Mouse (Mus musculus) intestine, embryonic 15.5 days (tissue): ENCODE data around the gene Nphs1. TPM values are rescaled to one million over a fixed set of nuclear protein-coding genes. Genes with fewer than 3 reads are reported as not detected.

ENCODE experiments used
- ATAC-seq: fragments of 200-750 bp; cut with Nextera tagmentation; 2 replicates; pipeline ENCODE4 v1.8.0; 2017; ENCODE audit warnings: moderate TSS enrichment, moderate library complexity
- H3K27ac ChIP-seq: fragments of 300-500 bp; sonication (generic); 2 replicates; pipeline ENCODE4 v1.5.1; 2015; ENCODE audit warnings: mild to moderate bottlenecking, inconsistent platforms
- H3K27me3 ChIP-seq: fragments of 300-500 bp; sonication (generic); replicated peaks from 2 replicates; pipeline ENCODE4 v1.6.1; 2015; ENCODE audit warnings: inconsistent platforms
- H3K36me3 ChIP-seq: fragments of 300-500 bp; sonication (generic); 2 replicates; pipeline ENCODE4 v1.6.1; 2015; ENCODE audit warnings: inconsistent platforms
- H3K4me1 ChIP-seq: fragments of 300-500 bp; sonication (generic); replicated peaks from 2 replicates; pipeline ENCODE4 v1.6.1; 2015; ENCODE audit warnings: inconsistent platforms
- H3K4me2 ChIP-seq: fragments of 300-500 bp; sonication (generic); replicated peaks from 2 replicates; pipeline ENCODE4 v1.6.1; 2015; ENCODE audit warnings: mild to moderate bottlenecking, inconsistent platforms
- H3K4me3 ChIP-seq: fragments of 300-500 bp; sonication (generic); replicated peaks from 2 replicates; pipeline ENCODE4 v1.5.1; 2015; ENCODE audit warnings: inconsistent platforms
- H3K9ac ChIP-seq: fragments of 300-500 bp; sonication (generic); 2 replicates; pipeline ENCODE4 v1.6.1; 2015; ENCODE audit warnings: inconsistent platforms
- H3K9me3 ChIP-seq: fragments of 300-500 bp; sonication (generic); 2 replicates; pipeline ENCODE4 v1.6.1; 2016; ENCODE audit warnings: inconsistent platforms
- WGBS: fragments of 180-500 bp; shearing (Covaris S2); methylation state at CpG from one replicate; pipeline ENCODE4 v1.1.7; 2015; 5-methylcytosine and 5-hydroxymethylcytosine counted together
- polyA plus RNA-seq: library from polyadenylated mRNA; unstranded; fragments of >200 nt; fragmentation: Nextera tagmentation; extraction: Ambion mirVana; gene quantifications from 2 replicates; pipeline ENCODE4 v1.2.1, GENCODE M21; 2015

Nphs1 gene
- polyA plus RNA-seq, 1 experiment from 2014 or later = 1.3 TPM

DNA sequence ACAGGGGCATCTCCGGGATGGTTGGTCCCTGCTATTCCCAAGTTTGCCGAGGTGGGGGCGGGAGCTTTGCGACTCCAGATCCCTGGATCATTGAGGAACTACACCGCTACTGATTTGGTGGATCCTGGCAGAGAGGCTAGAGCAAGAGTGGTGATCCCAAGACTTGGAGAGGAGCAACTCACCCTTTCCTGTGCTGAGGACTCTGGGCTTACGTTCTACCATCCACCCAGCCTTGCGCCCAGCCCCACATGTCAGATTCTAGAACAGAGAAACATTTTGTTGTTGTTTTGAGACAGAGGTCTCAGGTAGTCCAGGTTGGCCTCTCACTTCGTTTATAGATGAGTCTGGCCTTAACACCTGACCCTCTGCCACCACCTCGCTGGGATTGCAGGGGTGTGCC is 35.6 kb upstream of the Nphs1 start:
- WGBS = 10% methylated on average over 9 of the region's 9 CpGs
- Histone ChIP-seq H3K9ac (peak overlapping the region; percentile 53), H3K4me2 (peak overlapping the region; percentile 87), H3K27ac (peak overlapping the region; percentile 38; the same call in 1 of the 2 replicates), H3K4me1 (peaks cover 13% of the 10 kb centered on the region; the same call in 1 of the 2 replicates), H3K4me3 (peak overlapping the region; percentile 52), H3K27me3 (no peaks in the 10 kb centered on the region), H3K36me3 (peaks cover 4% of the 10 kb centered on the region; the same call in 1 of the 2 replicates), H3K9me3 (no peaks in the 10 kb centered on the region; the same call in 1 of the 2 replicates)
- peak; percentile 32 for ATAC-seq

DNA sequence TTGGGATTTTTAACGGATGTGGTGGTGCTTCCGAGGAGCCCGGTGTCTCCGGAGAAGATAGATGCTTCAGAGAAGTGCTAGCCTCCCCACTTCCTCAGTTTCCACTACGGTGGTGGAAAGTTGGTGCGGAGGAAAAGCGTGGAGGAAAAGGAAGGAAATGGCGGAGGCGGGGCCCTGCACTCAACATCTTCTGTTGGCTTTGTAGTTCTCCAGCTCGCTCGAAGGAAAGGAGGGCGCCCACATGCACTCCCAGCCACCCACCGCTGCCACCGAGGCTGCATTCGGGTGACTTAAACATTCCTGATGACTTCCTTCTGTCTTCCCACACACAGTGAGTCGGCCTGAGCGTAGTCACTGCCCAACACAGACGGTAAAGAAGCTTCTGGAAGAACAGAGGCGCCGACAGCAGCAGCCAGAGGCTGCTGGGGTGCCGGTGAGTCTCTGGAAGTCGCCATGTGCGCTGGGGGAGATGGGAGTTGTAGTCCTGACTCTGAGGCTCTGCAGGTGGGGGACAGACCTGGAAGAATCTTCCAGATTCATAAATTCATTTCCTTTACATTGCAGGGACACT is 35.0 kb upstream of the Nphs1 start:
- peak overlapping the region; percentile 52 for H3K4me3 ChIP-seq
- H3K36me3 ChIP-seq = peaks cover 4% of the 10 kb centered on the region; the same call in 1 of the 2 replicates
- H3K27me3 ChIP-seq = no peaks in the 10 kb centered on the region
- H3K4me2 ChIP-seq = peak overlapping the region; percentile 87
- H3K4me1 ChIP-seq = peaks cover 13% of the 10 kb centered on the region; the same call in 1 of the 2 replicates
- WGBS = 36% methylated on average over 23 of the region's 23 CpGs
- no peaks in the 10 kb centered on the region; the same call in 1 of the 2 replicates for H3K9me3 ChIP-seq
- ATAC-seq = no peak
- peak overlapping the region; percentile 38; the same call in 1 of the 2 replicates for H3K27ac ChIP-seq
- H3K9ac ChIP-seq = peak overlapping the region; percentile 53

DNA sequence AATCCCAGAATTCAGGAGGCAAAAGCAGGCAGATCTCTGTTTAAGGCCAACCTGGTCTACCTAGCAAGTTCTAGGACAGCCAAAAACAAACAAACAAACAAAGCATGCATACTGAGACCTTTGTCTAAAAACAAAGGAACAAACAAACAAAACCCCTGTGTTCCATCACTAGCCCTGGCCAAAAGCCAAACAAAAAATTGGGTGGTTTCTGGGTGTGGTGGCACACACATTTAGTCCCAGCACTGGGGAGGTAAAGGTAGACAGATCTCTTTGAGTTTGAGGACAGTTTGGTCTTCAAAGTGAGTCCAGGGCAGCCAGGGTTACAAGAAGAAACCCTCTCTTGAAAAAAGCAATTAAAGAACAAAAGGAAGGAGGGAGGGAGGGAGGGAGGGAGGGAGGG is 28.8 kb upstream of the Nphs1 start:
- no peaks in the 10 kb centered on the region for H3K27me3 ChIP-seq
- no peaks in the 10 kb centered on the region; the same call in 1 of the 2 replicates for H3K9me3 ChIP-seq
- H3K4me2 ChIP-seq = no peak overlapping the region
- no peak for ATAC-seq
- no peak overlapping the region for H3K27ac ChIP-seq
- H3K36me3 ChIP-seq = peaks cover 4% of the 10 kb centered on the region; the same call in 1 of the 2 replicates
- H3K4me3 ChIP-seq = no peak overlapping the region
- H3K4me1 ChIP-seq = no peaks in the 10 kb centered on the region
- H3K9ac ChIP-seq = no peak overlapping the region

DNA sequence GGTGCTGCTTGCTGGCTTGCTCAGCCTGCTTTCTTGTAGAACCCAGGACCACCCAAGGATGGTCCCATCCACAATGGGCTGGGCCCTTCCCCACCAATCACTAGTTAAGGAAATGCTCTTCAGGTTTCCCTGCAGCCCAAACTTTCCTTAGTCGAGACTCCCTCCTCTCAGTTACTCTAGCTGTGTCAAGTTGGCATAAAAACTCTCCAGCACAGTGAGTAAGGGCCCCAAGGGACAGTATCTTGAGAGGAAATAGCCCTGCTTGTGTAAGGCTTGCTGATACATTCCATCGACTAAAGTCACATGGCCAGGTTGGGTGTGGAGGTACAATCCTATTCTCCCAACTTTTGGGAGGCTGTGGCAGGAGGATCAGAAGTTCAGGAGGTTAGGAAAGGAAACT is 27.9 kb upstream of the Nphs1 start:
- Histone ChIP-seq H3K27ac (no peak overlapping the region), H3K36me3 (peaks cover 4% of the 10 kb centered on the region; the same call in 1 of the 2 replicates), H3K4me1 (no peaks in the 10 kb centered on the region), H3K9me3 (no peaks in the 10 kb centered on the region; the same call in 1 of the 2 replicates), H3K4me3 (no peak overlapping the region), H3K27me3 (no peaks in the 10 kb centered on the region), H3K4me2 (no peak overlapping the region), H3K9ac (no peak overlapping the region)
- no peak for ATAC-seq
- 58% methylated on average over 2 of the region's 2 CpGs for WGBS

DNA sequence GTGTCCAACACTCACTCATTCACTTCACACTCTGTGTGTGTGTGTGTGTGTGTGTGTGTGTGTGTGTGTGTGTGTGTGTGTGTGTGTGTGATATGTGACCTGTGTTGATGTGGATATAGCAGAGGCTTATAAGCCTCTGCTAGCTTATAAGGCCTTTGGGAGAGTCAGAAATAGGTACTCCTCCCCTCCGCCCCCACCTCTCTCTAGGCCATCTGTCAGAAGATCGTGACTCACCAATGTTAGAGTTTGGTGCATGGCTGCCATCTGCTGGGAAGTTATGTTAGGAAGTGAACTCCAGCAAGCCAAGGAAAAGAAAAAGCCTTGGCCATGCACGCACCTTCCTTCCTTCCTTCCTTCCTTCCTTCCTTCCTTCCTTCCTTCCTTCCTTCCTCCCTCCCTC is 26.3 kb upstream of the Nphs1 start:
- Histone ChIP-seq H3K4me3 (no peak overlapping the region), H3K9ac (no peak overlapping the region), H3K4me1 (peaks cover under 1% of the 10 kb centered on the region; the same call in 1 of the 2 replicates), H3K9me3 (no peaks in the 10 kb centered on the region; the same call in 1 of the 2 replicates), H3K27ac (no peak overlapping the region), H3K4me2 (no peak overlapping the region), H3K27me3 (peaks cover 4% of the 10 kb centered on the region; the same call in 1 of the 2 replicates), H3K36me3 (0 out of 2 replicates have a peak, but pooled peaks cover 3% of the 10 kb centered on the region)
- 0 out of 2 replicates have a peak, but pooled peaks have one; percentile 24 for ATAC-seq
- WGBS = 6% methylated on average over 3 of the region's 3 CpGs

DNA sequence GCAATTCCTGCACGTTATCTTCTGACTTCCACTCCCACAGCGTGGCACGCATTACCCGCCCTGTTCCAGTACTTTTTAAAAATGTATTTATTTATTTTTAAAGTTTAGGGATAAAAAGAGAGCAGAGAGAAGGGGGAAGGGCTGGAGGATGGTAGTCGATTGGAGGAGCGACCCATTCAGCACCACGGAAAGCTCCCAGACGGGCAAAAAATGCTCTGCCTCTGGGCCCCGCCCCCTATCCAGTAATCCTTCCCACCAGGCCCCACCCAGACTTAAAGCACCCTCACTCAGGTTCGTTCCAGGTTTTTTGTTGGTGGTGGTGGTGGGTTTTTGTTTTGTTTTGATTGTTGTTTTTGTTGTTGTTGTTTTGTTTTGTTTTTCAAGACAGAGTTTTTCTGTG is 23.9 kb upstream of the Nphs1 start:
- H3K27ac ChIP-seq = no peak overlapping the region
- ATAC-seq = peak; percentile 68
- H3K4me1 ChIP-seq = peaks cover 3% of the 10 kb centered on the region; the same call in 1 of the 2 replicates
- no peak overlapping the region for H3K9ac ChIP-seq
- 1% methylated on average over 10 of the region's 10 CpGs for WGBS
- peaks cover 4% of the 10 kb centered on the region; the same call in 1 of the 2 replicates for H3K27me3 ChIP-seq
- no peak overlapping the region for H3K4me3 ChIP-seq
- H3K9me3 ChIP-seq = no peaks in the 10 kb centered on the region
- no peaks in the 10 kb centered on the region for H3K36me3 ChIP-seq
- no peak overlapping the region for H3K4me2 ChIP-seq

DNA sequence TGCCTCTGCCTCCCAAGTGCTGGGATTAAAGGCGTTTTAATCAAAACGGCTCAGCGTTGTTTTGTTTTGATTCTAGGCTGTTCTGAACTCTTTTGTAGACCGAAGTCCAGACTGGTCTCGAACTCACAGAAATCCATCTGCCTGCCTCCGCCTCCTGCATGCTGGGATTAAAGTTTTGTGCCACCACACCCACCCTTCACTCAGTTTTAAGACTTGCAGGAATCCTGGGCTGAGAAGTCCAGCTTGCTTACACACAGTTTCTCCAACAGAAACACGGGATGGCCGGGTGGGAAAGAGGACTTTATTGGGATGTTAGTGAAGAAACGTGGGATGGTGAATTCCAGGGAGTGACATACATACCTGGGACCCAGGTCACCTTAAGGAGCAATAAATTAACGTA is 23.4 kb upstream of the Nphs1 start:
- H3K27me3 ChIP-seq = peaks cover 4% of the 10 kb centered on the region; the same call in 1 of the 2 replicates
- 68% methylated on average over 10 of the region's 10 CpGs for WGBS
- peaks cover 3% of the 10 kb centered on the region; the same call in 1 of the 2 replicates for H3K4me1 ChIP-seq
- no peaks in the 10 kb centered on the region for H3K36me3 ChIP-seq
- H3K4me2 ChIP-seq = no peak overlapping the region
- no peak for ATAC-seq
- H3K27ac ChIP-seq = no peak overlapping the region
- no peak overlapping the region for H3K4me3 ChIP-seq
- H3K9ac ChIP-seq = no peak overlapping the region
- no peaks in the 10 kb centered on the region for H3K9me3 ChIP-seq

DNA sequence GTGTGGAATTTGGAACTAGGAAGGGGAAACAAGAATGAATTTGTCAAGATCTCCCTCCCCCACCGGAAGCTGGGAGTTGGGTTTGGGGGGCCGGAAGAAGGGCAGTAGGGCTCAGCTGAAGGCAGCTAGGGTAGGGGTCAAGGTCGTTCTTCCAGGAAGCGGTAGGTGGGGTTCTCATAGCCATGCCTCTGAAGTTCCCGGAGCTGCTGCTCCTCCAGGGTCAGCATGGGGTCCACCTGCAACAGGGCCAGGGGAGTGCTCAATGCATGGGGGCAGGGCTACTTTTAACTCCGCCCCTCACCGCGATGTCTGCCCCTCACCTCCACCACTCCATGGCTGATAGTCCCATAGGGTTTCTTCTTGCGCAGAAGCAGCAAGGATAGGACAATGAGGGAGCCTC is 23.0 kb upstream of the Nphs1 start:
- H3K4me3 ChIP-seq = no peak overlapping the region
- H3K4me1 ChIP-seq = peaks cover 3% of the 10 kb centered on the region; the same call in 1 of the 2 replicates
- ATAC-seq = no peak
- no peak overlapping the region for H3K9ac ChIP-seq
- no peaks in the 10 kb centered on the region for H3K36me3 ChIP-seq
- H3K4me2 ChIP-seq = no peak overlapping the region
- H3K27me3 ChIP-seq = peaks cover 4% of the 10 kb centered on the region; the same call in 1 of the 2 replicates
- no peak overlapping the region for H3K27ac ChIP-seq
- WGBS = 45% methylated on average over 9 of the region's 9 CpGs
- H3K9me3 ChIP-seq = no peaks in the 10 kb centered on the region

DNA sequence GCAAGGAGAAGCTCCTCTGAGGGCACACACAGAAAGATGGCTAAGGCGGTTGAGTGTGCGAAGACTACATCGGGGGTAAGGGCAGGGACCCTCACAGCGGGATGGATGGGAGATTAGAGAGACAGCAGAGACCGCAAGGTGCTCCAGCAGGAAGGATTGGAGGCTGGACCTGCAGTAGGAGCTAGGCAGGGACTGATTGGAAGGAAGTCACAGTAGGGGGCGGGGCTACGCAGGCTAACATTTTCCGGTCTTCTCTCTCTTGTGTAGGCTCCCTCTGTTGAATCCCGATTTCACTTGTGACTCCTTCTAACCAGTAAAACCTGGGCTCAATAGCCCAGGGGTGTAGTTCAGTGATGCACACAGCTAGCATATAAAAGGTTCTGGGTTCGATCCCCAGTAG is 21.2 kb upstream of the Nphs1 start:
- Histone ChIP-seq H3K4me2 (no peak overlapping the region), H3K4me1 (peaks cover 3% of the 10 kb centered on the region; the same call in 1 of the 2 replicates), H3K4me3 (no peak overlapping the region), H3K36me3 (no peaks in the 10 kb centered on the region), H3K9me3 (no peaks in the 10 kb centered on the region), H3K9ac (no peak overlapping the region), H3K27ac (no peak overlapping the region), H3K27me3 (peaks cover 4% of the 10 kb centered on the region; the same call in 1 of the 2 replicates)
- 29% methylated on average over 10 of the region's 10 CpGs for WGBS
- ATAC-seq = no peak

DNA sequence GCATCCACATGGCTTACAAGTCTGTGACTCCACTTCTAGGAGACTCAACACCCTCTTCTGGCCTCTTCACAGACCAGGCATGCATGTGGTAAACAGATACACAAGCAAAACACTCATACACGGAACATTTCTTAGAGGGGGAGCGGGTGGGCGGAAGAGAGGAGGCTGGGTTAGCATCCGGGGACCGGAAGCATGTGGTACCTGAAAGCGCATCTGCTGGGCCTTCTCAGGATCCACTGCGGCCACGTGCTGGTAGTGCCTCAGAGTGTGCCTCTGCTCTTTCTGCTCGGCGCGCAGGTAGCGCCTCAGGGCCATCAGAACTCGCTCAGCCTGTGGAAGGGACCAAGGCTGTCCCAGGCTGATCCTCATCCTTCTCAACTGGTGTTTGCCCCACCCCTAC is 18.4 kb upstream of the Nphs1 start:
- H3K4me1 ChIP-seq = peaks cover 14% of the 10 kb centered on the region
- WGBS = 78% methylated on average over 13 of the region's 13 CpGs
- H3K9me3 ChIP-seq = no peaks in the 10 kb centered on the region
- no peak for ATAC-seq
- no peak overlapping the region for H3K4me3 ChIP-seq
- H3K27ac ChIP-seq = no peak overlapping the region
- H3K27me3 ChIP-seq = peaks cover 9% of the 10 kb centered on the region
- H3K4me2 ChIP-seq = no peak overlapping the region
- no peak overlapping the region for H3K9ac ChIP-seq
- H3K36me3 ChIP-seq = no peaks in the 10 kb centered on the region

DNA sequence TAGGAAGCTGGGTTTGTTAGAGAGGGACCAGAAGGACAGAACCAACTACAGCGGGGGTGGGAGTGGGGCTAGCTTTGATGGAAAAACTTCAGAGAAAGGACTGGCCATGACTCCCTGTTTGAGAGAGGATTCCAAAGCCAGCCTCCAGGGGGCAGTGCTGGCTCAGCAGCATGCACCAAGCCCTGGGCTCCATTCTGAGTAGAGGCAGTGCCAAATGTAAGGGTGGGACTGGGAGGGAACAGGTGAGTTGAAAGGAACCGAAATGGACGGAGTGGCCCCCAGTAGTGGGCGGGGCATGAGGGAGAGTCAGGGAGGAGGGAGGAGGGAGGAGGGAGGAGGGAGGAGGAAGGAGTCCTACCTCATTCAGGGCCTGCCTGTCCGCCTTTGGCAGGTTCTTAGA is 17.4 kb upstream of the Nphs1 start:
- Histone ChIP-seq H3K4me1 (peaks cover 21% of the 10 kb centered on the region), H3K4me2 (no peak overlapping the region), H3K36me3 (no peaks in the 10 kb centered on the region), H3K4me3 (no peak overlapping the region), H3K9me3 (no peaks in the 10 kb centered on the region), H3K9ac (no peak overlapping the region), H3K27me3 (peaks cover 11% of the 10 kb centered on the region), H3K27ac (no peak overlapping the region)
- peak; percentile 26; the same call in 1 of the 2 replicates for ATAC-seq
- 29% methylated on average over 4 of the region's 5 CpGs for WGBS

DNA sequence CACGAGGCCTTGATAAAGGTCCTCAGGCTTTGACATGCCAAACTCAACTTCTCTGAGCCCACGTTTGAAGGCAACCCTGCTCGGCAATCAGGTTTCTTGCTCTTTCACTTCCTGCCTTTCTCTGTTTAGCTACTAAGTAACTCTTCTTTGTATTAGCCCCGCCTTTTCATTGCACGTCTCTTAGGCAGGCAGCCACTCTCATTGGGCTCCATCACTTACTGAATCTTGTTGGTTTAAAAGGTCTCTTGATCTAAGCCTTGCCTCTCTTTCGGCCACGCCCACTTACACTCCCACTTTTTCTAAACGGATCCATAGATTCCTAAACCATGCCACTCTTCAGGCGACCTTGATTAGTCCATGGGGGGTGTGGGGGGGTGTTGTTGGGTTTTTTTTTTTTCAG is 14.4 kb upstream of the Nphs1 start:
- H3K27me3 ChIP-seq = peaks cover 8% of the 10 kb centered on the region
- H3K9ac ChIP-seq = no peak overlapping the region
- no peak overlapping the region for H3K27ac ChIP-seq
- H3K36me3 ChIP-seq = no peaks in the 10 kb centered on the region
- H3K4me1 ChIP-seq = peaks cover 21% of the 10 kb centered on the region
- 23% methylated on average over 9 of the region's 9 CpGs for WGBS
- no peaks in the 10 kb centered on the region for H3K9me3 ChIP-seq
- H3K4me2 ChIP-seq = peak overlapping the region; percentile 93
- peak overlapping the region; percentile 69 for H3K4me3 ChIP-seq
- no peak for ATAC-seq
